Mouse (Mus musculus): ENCODE measurements around the gene Cyp27a1.

GRCm38 (mm10) chr1:74728446-74728845 is 15.1 kb downstream of the Cyp27a1 start:
- TF ChIP-seq CTCF (IDR thresholded peaks at IDR 0.05): no peak
- no peak for TF ChIP-seq EP300 (IDR thresholded peaks at IDR 0.05)
